ENCODE assay signal across 28 mouse cellular contexts in the genomic region with DNA sequence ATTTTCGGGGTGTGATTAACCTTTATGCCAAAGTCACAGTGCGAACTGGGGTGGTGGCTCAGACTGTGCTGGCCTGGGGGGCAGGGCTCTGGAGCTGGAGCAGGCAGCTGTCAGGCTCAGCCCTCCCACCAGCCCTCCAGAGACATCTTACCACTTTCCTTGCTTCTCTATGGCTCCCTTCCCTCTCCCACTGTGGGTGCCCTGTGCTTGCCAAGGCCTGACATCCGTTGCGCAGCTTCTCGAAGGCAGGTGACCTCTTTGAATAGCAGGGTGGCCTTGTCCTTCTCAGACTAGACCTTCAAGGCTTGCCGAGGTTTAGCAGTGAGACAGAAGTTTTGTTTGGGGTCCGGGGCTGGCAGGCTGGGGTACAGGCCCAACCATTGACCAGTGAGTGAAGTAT. TPM values are rescaled to one million over a fixed set of nuclear protein-coding genes. Genes with fewer than 3 reads are reported as not detected.
A peak's percentile ranks its signal among the peaks of the same experiment; 100 is the strongest.
DNase-seq lines count a peak whose midpoint lies in the region; ATAC-seq and TF ChIP-seq lines count a peak whose summit lies in the region.
"Had no signal": no experiment of that assay in that cellular context is flagged by ENCODE, and none has a peak within 500 bp of the region (broad histone marks: within the 10 kb centered on the region; RNA-seq: fewer than 3 reads in every experiment).

No protein-coding gene starts in this region.

- no peaks in the 10 kb centered on the region for H3K9me3 ChIP-seq in midbrain, embryonic 10.5 days (replicated peaks)
- no peaks in the 10 kb centered on the region for H3K9me3 ChIP-seq in midbrain, embryonic 14.5 days (ENCODE audit: control insufficient read depth, low read length)
- H3K9me3 ChIP-seq: embryonic facial prominence, embryonic 15.5 days; heart, embryonic 13.5 days had no signal

- peak overlapping the region; percentile 33; the same call in 1 of the 2 replicates for H3K27ac ChIP-seq in midbrain, embryonic 10.5 days (replicated peaks)
- no peak overlapping the region for H3K27ac ChIP-seq in midbrain, embryonic 14.5 days (replicated peaks; ENCODE audit: low read depth, low read length)
- H3K27ac ChIP-seq in cerebellum, adult 2 months (ENCODE audit: insufficient read depth, low read length): peak overlapping the region; percentile 54
- peak overlapping the region; percentile 29; the same call in 1 of the 2 replicates for H3K27ac ChIP-seq in olfactory bulb, adult 2 months (ENCODE audit: insufficient read depth, low read depth, low read length)
- H3K27ac ChIP-seq: embryonic facial prominence, embryonic 15.5 days; forebrain, embryonic 10.5 days; gastrocnemius, adult 2 months; heart, embryonic 13.5 days; hindbrain, embryonic 12.5 days had no signal

- peaks cover 13% of the 10 kb centered on the region for H3K4me1 ChIP-seq in midbrain, embryonic 10.5 days
- H3K4me1 ChIP-seq in midbrain, embryonic 14.5 days (ENCODE audit: control insufficient read depth, insufficient read depth, low read length): no peaks in the 10 kb centered on the region
- H3K4me1 ChIP-seq in cerebellum, adult 2 months (ENCODE audit: control insufficient read depth, insufficient read depth, low read length): peaks cover 69% of the 10 kb centered on the region
- H3K4me1 ChIP-seq in olfactory bulb, adult 2 months (ENCODE audit: control insufficient read depth, insufficient read depth, low read length): peaks cover 29% of the 10 kb centered on the region
- H3K4me1 ChIP-seq: embryonic facial prominence, embryonic 15.5 days; heart, embryonic 13.5 days had no signal

- 75% methylated on average over 7 of the region's 7 CpGs for WGBS in midbrain, embryonic 10.5 days
- 66% methylated on average over 7 of the region's 7 CpGs for WGBS in midbrain, embryonic 14.5 days
- WGBS in cerebellum, adult 2 months: 16% methylated on average over 7 of the region's 7 CpGs
- WGBS in olfactory bulb, adult 2 months: 62% methylated on average over 7 of the region's 7 CpGs

- no peak overlapping the region for H3K4me2 ChIP-seq in midbrain, embryonic 14.5 days (ENCODE audit: low read length)
- H3K4me2 ChIP-seq: embryonic facial prominence, embryonic 15.5 days; heart, embryonic 13.5 days; hindbrain, embryonic 12.5 days had no signal

- no peak overlapping the region for H3K4me3 ChIP-seq in midbrain, embryonic 10.5 days
- H3K4me3 ChIP-seq in midbrain, embryonic 14.5 days (replicated peaks; ENCODE audit: low read depth, low read length): no peak overlapping the region
- H3K4me3 ChIP-seq in cerebellum, adult 2 months (replicated peaks; ENCODE audit: insufficient read depth, low read depth, low read length): no peak overlapping the region
- no peak overlapping the region for H3K4me3 ChIP-seq in olfactory bulb, adult 2 months (ENCODE audit: insufficient read depth, low read depth, low read length)
- H3K4me3 ChIP-seq: embryonic facial prominence, embryonic 15.5 days; erythroblast, embryonic 14.5 days; forebrain, embryonic 10.5 days; gastrocnemius, adult 2 months; heart, embryonic 13.5 days; hindbrain, embryonic 12.5 days had no signal

- ATAC-seq in midbrain, embryonic 14.5 days (ENCODE audit: low FRiP score, low TSS enrichment): no peak
- ATAC-seq in inflammation-experienced regulatory T-cells, adult 6 months: no peak
- ATAC-seq: activated CD4-positive, CD25-positive, alpha-beta regulatory T cell, adult 4 months; forebrain, embryonic 14.5 days; hindbrain, embryonic 16.5 days; Patski had no signal

- H3K9ac ChIP-seq in midbrain, embryonic 14.5 days (replicated peaks; ENCODE audit: low read length): no peak overlapping the region
- H3K9ac ChIP-seq: embryonic facial prominence, embryonic 15.5 days; heart, embryonic 13.5 days; hindbrain, embryonic 12.5 days had no signal

- DNase-seq in midbrain, embryonic 10.5 days (ENCODE audit: low spot score): no peak
- no peak for DNase-seq in midbrain, embryonic 14.5 days
- peak; percentile 75 to 81 for DNase-seq in cerebellum, adult 2 months
- peak; percentile 77 to 84 for DNase-seq in cerebellum, postnatal 10 days
- DNase-seq in heart, postnatal 10 days: no peak
- DNase-seq in testis, postnatal 14 days (ENCODE audit: low spot score): no peak
- DNase-seq: adrenal gland, postnatal 14 days; gastrocnemius, adult 2 months; gastrocnemius, postnatal 25 days; heart, adult 11 months; heart, postnatal 4 days; kidney, adult 18-20 months had no signal

- intact Hi-C loops in heart, postnatal 10 days (cut with DNase I): no loop called here

- H3K27me3 ChIP-seq in midbrain, embryonic 10.5 days (ENCODE audit: low read depth, poor library complexity, severe bottlenecking): 0 out of 2 replicates have a peak, but pooled peaks cover 6% of the 10 kb centered on the region
- H3K27me3 ChIP-seq in midbrain, embryonic 14.5 days (ENCODE audit: control insufficient read depth, insufficient read depth, low read length): no peaks in the 10 kb centered on the region
- no peaks in the 10 kb centered on the region for H3K27me3 ChIP-seq in cerebellum, adult 2 months (ENCODE audit: control insufficient read depth, insufficient read depth, low read length)
- H3K27me3 ChIP-seq: embryonic facial prominence, embryonic 15.5 days; hindbrain, embryonic 12.5 days had no signal

- TF ChIP-seq POLR2A in cerebellum, adult 2 months (IDR thresholded peaks at IDR 0.05; ENCODE audit: borderline replicate concordance, insufficient read depth, low read length): no peak
- no peak for TF ChIP-seq POLR2A in olfactory bulb, adult 2 months (IDR thresholded peaks at IDR 0.05; ENCODE audit: insufficient read depth, low read depth, low read length)

- no peak for TF ChIP-seq CTCF in cerebellum, adult 2 months (IDR thresholded peaks at IDR 0.05; ENCODE audit: borderline replicate concordance, insufficient read depth, low read depth, low read length)
- no peak for TF ChIP-seq CTCF in olfactory bulb, adult 2 months (IDR thresholded peaks at IDR 0.05; ENCODE audit: insufficient read depth, low read depth, low read length)

- H3K36me3 ChIP-seq in midbrain, embryonic 10.5 days: no peaks in the 10 kb centered on the region
- H3K36me3 ChIP-seq in midbrain, embryonic 14.5 days (ENCODE audit: control insufficient read depth, insufficient read depth, low read length): no peaks in the 10 kb centered on the region
- H3K36me3 ChIP-seq: embryonic facial prominence, embryonic 15.5 days; forebrain, embryonic 10.5 days; heart, embryonic 13.5 days; hindbrain, embryonic 12.5 days had no signal

RNA-seq across cellular contexts. Expression of a gene that starts 16.1 kb away (rescaled TPM):
- polyA plus RNA-seq in midbrain, embryonic 10.5 days (2016; fragmentation: Nextera tagmentation; extraction: Ambion mirVana): 0.10 and 0.12 TPM in 2 replicates
- 4.9 and 7.4 TPM in 2 replicates for polyA plus RNA-seq in midbrain, embryonic 14.5 days (2014; fragmentation: Nextera tagmentation; extraction: Ambion mirVana)
- 63.0 and 63.4 TPM in 2 replicates for polyA plus RNA-seq in cerebellum, adult 2 months (2012; rRNA removed)
- not detected in 2 replicates for polyA plus RNA-seq in olfactory bulb, adult 2 months (2012; ENCODE audit: insufficient read depth, insufficient read length, low replicate concordance, missing spikeins)
- total RNA-seq in heart, postnatal 10 days (2021): not detected
- not detected for polyA plus RNA-seq in inflammation-experienced regulatory T-cells, adult 6 months (2017; shearing (Covaris generic))
- total RNA-seq: adrenal gland, postnatal 14 days; CH12.LX; gastrocnemius, adult 2 months; gastrocnemius, postnatal 25 days; heart, postnatal 4 days had no signal
- polyA plus RNA-seq: activated CD4-positive, CD25-positive, alpha-beta regulatory T cell, adult 4 months; erythroblast, embryonic 14.5 days; heart, embryonic 13.5 days; heart, postnatal 0 days; Patski had no signal

RNA-seq across cellular contexts. Expression of a gene that starts 37.3 kb away (rescaled TPM):
- not detected in 2 replicates for polyA plus RNA-seq in midbrain, embryonic 10.5 days (2016; fragmentation: Nextera tagmentation; extraction: Ambion mirVana)
- not detected in 2 replicates for polyA plus RNA-seq in midbrain, embryonic 14.5 days (2014; fragmentation: Nextera tagmentation; extraction: Ambion mirVana)
- polyA plus RNA-seq in cerebellum, adult 2 months (2012; rRNA removed): not detected in 2 replicates
- not detected in 2 replicates for polyA plus RNA-seq in olfactory bulb, adult 2 months (2012; ENCODE audit: insufficient read depth, insufficient read length, low replicate concordance, missing spikeins)
- total RNA-seq in heart, postnatal 10 days (2021): not detected
- polyA plus RNA-seq in inflammation-experienced regulatory T-cells, adult 6 months (2017; shearing (Covaris generic)): not detected
- total RNA-seq: adrenal gland, adult 18-20 months; adrenal gland, postnatal 14 days; CH12.LX; gastrocnemius, adult 2 months; gastrocnemius, postnatal 25 days; heart, postnatal 4 days had no signal
- polyA plus RNA-seq: activated CD4-positive, CD25-positive, alpha-beta regulatory T cell, adult 4 months; embryonic facial prominence, embryonic 11.5 days; embryonic facial prominence, embryonic 15.5 days; erythroblast, embryonic 14.5 days; forebrain, embryonic 10.5 days; forebrain, embryonic 14.5 days; heart, embryonic 13.5 days; heart, postnatal 0 days; hindbrain, embryonic 12.5 days; hindbrain, embryonic 16.5 days; intestine, embryonic 14.5 days; Patski had no signal

Comparison
In these comparisons a context has a peak if more than half of its experiments do, and no peak if none do; other contexts are left out.
1. DNase-seq: peak in cerebellum, adult 2 months (2 of 2) and cerebellum, postnatal 10 days (2 of 2); none in midbrain, embryonic 10.5 days (single experiment), midbrain, embryonic 14.5 days (single experiment), heart, postnatal 10 days (0 of 2) and testis, postnatal 14 days (single experiment).